In genomic region chr6:119792562-119792961, GRCm38 (mm10) we compare ENCODE assay signal across 10 mouse cellular contexts. TPM values are rescaled to one million over a fixed set of nuclear protein-coding genes. Genes with fewer than 3 reads are reported as not detected.
A peak's percentile ranks its signal among the peaks of the same experiment; 100 is the strongest.
DNase-seq lines count a peak whose midpoint lies in the region; ATAC-seq and TF ChIP-seq lines count a peak whose summit lies in the region.
"Had no signal": no experiment of that assay in that cellular context is flagged by ENCODE, and none has a peak within 500 bp of the region (broad histone marks: within the 10 kb centered on the region; RNA-seq: fewer than 3 reads in every experiment).

No protein-coding gene starts in this region.

- peak; percentile 32; the same call in 1 of the 2 replicates for TF ChIP-seq CTCF in G1E (IDR thresholded peaks at IDR 0.05; ENCODE audit: low read depth, low read length)
- peak; percentile 83 for TF ChIP-seq CTCF in forebrain, postnatal 0 days (IDR thresholded peaks at IDR 0.05; ENCODE audit: low read depth)

- 36% methylated on average over 2 of the region's 2 CpGs for WGBS in hindbrain, embryonic 14.5 days
- WGBS in hindbrain, embryonic 16.5 days: 46% methylated on average over 2 of the region's 2 CpGs
- WGBS in forebrain, postnatal 0 days: 40% methylated on average over 2 of the region's 2 CpGs

- H3K4me2 ChIP-seq in hindbrain, embryonic 14.5 days (replicated peaks): no peak overlapping the region
- no peak overlapping the region for H3K4me2 ChIP-seq in hindbrain, embryonic 16.5 days (ENCODE audit: low read length)
- no peak overlapping the region for H3K4me2 ChIP-seq in forebrain, postnatal 0 days (ENCODE audit: low read depth)
- H3K4me2 ChIP-seq: embryonic facial prominence, embryonic 15.5 days had no signal

- no peaks in the 10 kb centered on the region for H3K4me1 ChIP-seq in hindbrain, embryonic 14.5 days (replicated peaks; ENCODE audit: control insufficient read depth, insufficient read depth, low read length)
- no peaks in the 10 kb centered on the region; the same call in 1 of the 2 replicates for H3K4me1 ChIP-seq in hindbrain, embryonic 16.5 days (ENCODE audit: control insufficient read depth, insufficient read depth, low read depth, low read length)
- no peaks in the 10 kb centered on the region for H3K4me1 ChIP-seq in G1E (ENCODE audit: insufficient read depth, low read depth, low read length)
- no peaks in the 10 kb centered on the region for H3K4me1 ChIP-seq in forebrain, postnatal 0 days (ENCODE audit: insufficient read depth)
- H3K4me1 ChIP-seq: embryonic facial prominence, embryonic 15.5 days had no signal

- no peaks in the 10 kb centered on the region for H3K27me3 ChIP-seq in hindbrain, embryonic 14.5 days (ENCODE audit: control insufficient read depth, insufficient read depth, low read length)
- no peaks in the 10 kb centered on the region for H3K27me3 ChIP-seq in hindbrain, embryonic 16.5 days (replicated peaks; ENCODE audit: control insufficient read depth, insufficient read depth, low read length)
- H3K27me3 ChIP-seq in G1E (ENCODE audit: insufficient read depth, low read length): no peaks in the 10 kb centered on the region
- H3K27me3 ChIP-seq in forebrain, postnatal 0 days (ENCODE audit: insufficient read depth, low read length): no peaks in the 10 kb centered on the region
- H3K27me3 ChIP-seq: embryonic facial prominence, embryonic 15.5 days; megakaryocyte, embryonic 14.5 days had no signal

- no peak overlapping the region for H3K4me3 ChIP-seq in hindbrain, embryonic 14.5 days (replicated peaks; ENCODE audit: low read length)
- no peak overlapping the region for H3K4me3 ChIP-seq in hindbrain, embryonic 16.5 days (ENCODE audit: low read length)
- H3K4me3 ChIP-seq in G1E (ENCODE audit: low read depth, low read length): no peak overlapping the region
- H3K4me3 ChIP-seq in forebrain, postnatal 0 days (ENCODE audit: low read depth, low read length): no peak overlapping the region
- H3K4me3 ChIP-seq: embryonic facial prominence, embryonic 15.5 days; megakaryocyte, embryonic 14.5 days had no signal

- H3K36me3 ChIP-seq in hindbrain, embryonic 14.5 days (replicated peaks; ENCODE audit: control insufficient read depth, insufficient read depth): peaks cover 18% of the 10 kb centered on the region
- no peaks in the 10 kb centered on the region for H3K36me3 ChIP-seq in hindbrain, embryonic 16.5 days (ENCODE audit: control insufficient read depth, insufficient read depth, low read length)
- peaks cover 21% of the 10 kb centered on the region for H3K36me3 ChIP-seq in G1E (replicated peaks)
- no peaks in the 10 kb centered on the region for H3K36me3 ChIP-seq in forebrain, postnatal 0 days (ENCODE audit: insufficient read depth)

- DNase-seq in hindbrain, embryonic 14.5 days (ENCODE audit: low spot score): peak; percentile 60
- peak; percentile 2 for DNase-seq in G1E (ENCODE audit: low spot score)
- peak; percentile 72 for DNase-seq in forebrain, postnatal 0 days
- DNase-seq in layer of hippocampus, postnatal 10 days (ENCODE audit: low spot score in 2 of 2): peak; percentile 68 to 69
- peak; percentile 31 for DNase-seq in telencephalon, adult 2 months (ENCODE audit: low read depth, low spot score)

- H3K9me3 ChIP-seq in hindbrain, embryonic 14.5 days (ENCODE audit: control insufficient read depth, low read length): no peaks in the 10 kb centered on the region
- H3K9me3 ChIP-seq in hindbrain, embryonic 16.5 days (ENCODE audit: control insufficient read depth, low read length): no peaks in the 10 kb centered on the region
- no peaks in the 10 kb centered on the region for H3K9me3 ChIP-seq in G1E (replicated peaks)
- H3K9me3 ChIP-seq in forebrain, postnatal 0 days (ENCODE audit: low read length): no peaks in the 10 kb centered on the region
- H3K9me3 ChIP-seq: embryonic facial prominence, embryonic 15.5 days; megakaryocyte, embryonic 14.5 days had no signal

- no peak for ATAC-seq in hindbrain, embryonic 14.5 days (ENCODE audit: low FRiP score)
- ATAC-seq in hindbrain, embryonic 16.5 days: no peak
- peak; percentile 28; the same call in 1 of the 2 replicates for ATAC-seq in G1E (ENCODE audit: extremely low read depth, insufficient number of reproducible peaks, low FRiP score, poor library complexity, severe bottlenecking)
- peak; percentile 56; the same call in 1 of the 2 replicates for ATAC-seq in cerebellum, adult (ENCODE audit: insufficient number of reproducible peaks, low FRiP score, low TSS enrichment)
- peak; percentile 66 for ATAC-seq in forebrain, postnatal 0 days
- ATAC-seq in megakaryocyte-erythroid progenitor cell, adult 5-6 weeks (replicated peaks; ENCODE audit: low FRiP score, low TSS enrichment, poor library complexity, severe bottlenecking): peak; percentile 71

- H3K9ac ChIP-seq in hindbrain, embryonic 14.5 days: no peak overlapping the region
- no peak overlapping the region for H3K9ac ChIP-seq in hindbrain, embryonic 16.5 days (ENCODE audit: low read depth, low read length)
- no peak overlapping the region for H3K9ac ChIP-seq in forebrain, postnatal 0 days
- H3K9ac ChIP-seq: embryonic facial prominence, embryonic 15.5 days had no signal

- H3K27ac ChIP-seq in hindbrain, embryonic 14.5 days: no peak overlapping the region
- H3K27ac ChIP-seq in hindbrain, embryonic 16.5 days (ENCODE audit: low read depth, low read length): no peak overlapping the region
- H3K27ac ChIP-seq in forebrain, postnatal 0 days (ENCODE audit: low read depth, low read length): no peak overlapping the region
- H3K27ac ChIP-seq: embryonic facial prominence, embryonic 15.5 days had no signal

RNA-seq across cellular contexts. Expression of gene Erc1, which starts 55.4 kb away (rescaled TPM):
- polyA plus RNA-seq in hindbrain, embryonic 14.5 days (2014; fragmentation: Nextera tagmentation; extraction: Ambion mirVana): 64.8 and 66.7 TPM in 2 replicates
- polyA plus RNA-seq in hindbrain, embryonic 16.5 days (2015; fragmentation: Nextera tagmentation; extraction: Ambion mirVana): 42.9 and 46.9 TPM in 2 replicates
- 21.4 and 24.2 TPM in 2 replicates for total RNA-seq in G1E (2014; fragmentation: Nextera tagmentation)
- 10.3 and 14.4 TPM in 2 replicates for total RNA-seq in G1E (2017)
- polyA plus RNA-seq in G1E (2012): 1.9 and 2.9 TPM in 2 replicates
- 67.2 and 83.3 TPM in 2 replicates for total RNA-seq in forebrain, postnatal 0 days (2014; rRNA removed)
- polyA plus RNA-seq in forebrain, postnatal 0 days (2015; fragmentation: Nextera tagmentation; extraction: Ambion mirVana): 30.5 and 43.3 TPM in 2 replicates
- 100 to 1,000 TPM; 114 to 124 TPM for total RNA-seq in layer of hippocampus, postnatal 10 days (2021)
- 12.8 and 13.5 TPM in 2 replicates for total RNA-seq in megakaryocyte-erythroid progenitor cell, adult 5-6 weeks (2014; fragmentation: Nextera tagmentation)
- 13.5 and 22.3 TPM in 2 replicates for total RNA-seq in megakaryocyte-erythroid progenitor cell, adult 5-6 weeks (2017)

Comparison
In these comparisons a context has a peak if more than half of its experiments do, and no peak if none do; other contexts are left out.
1. ATAC-seq: peak in G1E (single experiment), cerebellum, adult (single experiment), forebrain, postnatal 0 days (single experiment) and megakaryocyte-erythroid progenitor cell, adult 5-6 weeks (single experiment); none in hindbrain, embryonic 14.5 days (single experiment) and hindbrain, embryonic 16.5 days (single experiment).
2. DNase-seq: peak in every context shown above with its lines; median percentile 72 in forebrain, postnatal 0 days; 68 in layer of hippocampus, postnatal 10 days; 60 in hindbrain, embryonic 14.5 days; 31 in telencephalon, adult 2 months; 2 in G1E.